Mouse (Mus musculus): ENCODE measurements at regions not wholly inside any gene's neighbourhood (a gene's known extent, or its start where the extent isn't known, plus 50 kb on each side); places are given as distances from the start of the nearest gene placed in this dataset.

GRCm38 (mm10) chr13:110775251-110775650 is 380.4 kb downstream of the Plk2 start:
- CTCF ChIA-PET, result no interaction called here

GRCm38 (mm10) chr13:110784162-110784785 is 389.4 kb downstream of the Plk2 start:
- CTCF ChIA-PET, result no interaction called here

DNA sequence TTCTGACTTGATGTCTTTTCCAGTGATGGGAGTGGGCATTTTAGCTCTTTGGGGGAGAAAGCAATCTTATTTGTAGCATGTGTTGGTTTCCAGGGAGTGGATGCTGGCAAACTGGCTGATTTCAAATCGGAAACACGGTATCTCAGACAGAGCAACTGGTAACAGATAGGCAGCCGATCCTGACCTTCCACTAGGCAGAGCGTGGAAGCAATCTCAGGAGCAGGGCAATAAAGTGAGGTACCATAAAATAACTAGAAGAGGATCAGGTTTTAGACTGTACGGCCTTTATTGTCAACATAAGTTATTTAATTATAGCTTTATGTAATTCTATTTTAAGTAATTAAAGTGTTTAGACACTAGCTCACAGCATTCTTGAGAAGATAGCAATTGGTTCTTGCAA is 390.0 kb downstream of the Plk2 start:
- CTCF ChIA-PET, result no interaction called here

DNA sequence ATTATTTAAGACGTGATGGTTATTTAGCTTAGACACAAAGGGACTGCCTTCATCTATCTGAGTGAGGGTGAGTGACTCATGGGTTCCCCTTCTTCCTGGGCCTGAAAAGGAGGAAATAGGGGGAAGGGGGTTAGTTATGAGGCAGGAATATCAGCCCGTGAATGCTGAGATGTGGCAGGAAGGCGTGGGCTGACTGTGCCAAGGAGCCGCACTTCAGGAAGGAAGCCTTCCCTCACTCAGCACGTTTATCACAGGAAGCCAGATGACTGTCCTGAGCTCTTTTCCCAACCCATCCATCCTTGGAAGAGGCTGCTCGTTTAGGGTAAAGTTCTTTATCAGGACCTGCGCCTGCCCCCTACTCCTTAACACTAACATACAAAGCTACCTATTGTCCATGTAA is 403.5 kb downstream of the Plk2 start:
- CTCF ChIA-PET, result no interaction called here

GRCm38 (mm10) chr13:110802841-110803240 is 408.0 kb downstream of the Plk2 start:
- CTCF ChIA-PET, result no interaction called here

- CTCF ChIA-PET, result no interaction called here
These were observed 417.6 kb downstream of the Plk2 start for GRCm38 (mm10) chr13:110812401-110812800.

DNA sequence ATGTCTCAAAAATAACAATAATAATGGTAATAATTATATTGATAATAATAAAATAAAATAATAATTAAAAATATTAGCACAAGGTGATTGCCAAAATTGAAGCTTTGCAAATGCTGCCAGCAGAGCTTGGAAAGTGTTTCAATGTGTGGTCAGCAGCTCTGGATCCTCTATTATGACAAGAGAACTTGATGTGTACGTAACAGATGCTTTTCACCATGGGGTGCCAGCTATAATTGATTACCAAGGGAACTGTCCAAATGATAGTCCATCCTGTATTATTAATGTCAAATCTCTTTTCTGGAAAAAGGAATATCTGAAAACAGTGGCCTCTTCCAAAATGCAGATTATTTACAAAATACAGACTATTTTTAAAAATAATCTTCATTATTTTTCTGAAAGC is 419.2 kb downstream of the Plk2 start:
- CTCF ChIA-PET, result no interaction called here

GRCm38 (mm10) chr13:110819301-110819862 is 424.5 kb downstream of the Plk2 start:
- CTCF ChIA-PET, result no interaction called here

- CTCF ChIA-PET, result no interaction called here
These were observed 429.9 kb upstream of the Actbl2 start for GRCm38 (mm10) chr13:110824878-110825277.

DNA sequence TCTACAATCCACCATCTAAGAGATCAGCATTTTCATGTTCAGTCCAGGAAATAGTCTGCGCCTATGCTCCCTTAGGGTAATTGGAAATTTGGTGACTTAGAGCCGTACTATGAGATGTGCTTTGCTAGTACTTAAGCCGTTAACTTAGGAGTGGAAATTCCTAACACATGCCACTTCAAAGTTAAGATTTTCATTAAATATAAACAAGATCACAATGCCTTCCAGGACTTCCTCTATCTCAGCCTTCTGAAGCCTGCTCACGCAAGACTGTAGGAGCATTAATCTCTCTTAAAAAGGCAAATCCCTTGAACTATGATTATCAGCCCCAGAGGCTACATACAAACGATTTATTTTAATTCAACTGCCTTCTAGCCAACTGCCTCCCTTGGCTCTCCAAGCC is 422.4 kb upstream of the Actbl2 start:
- CTCF ChIA-PET, result no interaction called here

- CTCF ChIA-PET, result no interaction called here
These were observed 417.9 kb upstream of the Actbl2 start for GRCm38 (mm10) chr13:110836936-110837335.

GRCm38 (mm10) chr13:110841949-110842348 is 412.9 kb upstream of the Actbl2 start:
- CTCF ChIA-PET, result no interaction called here

DNA sequence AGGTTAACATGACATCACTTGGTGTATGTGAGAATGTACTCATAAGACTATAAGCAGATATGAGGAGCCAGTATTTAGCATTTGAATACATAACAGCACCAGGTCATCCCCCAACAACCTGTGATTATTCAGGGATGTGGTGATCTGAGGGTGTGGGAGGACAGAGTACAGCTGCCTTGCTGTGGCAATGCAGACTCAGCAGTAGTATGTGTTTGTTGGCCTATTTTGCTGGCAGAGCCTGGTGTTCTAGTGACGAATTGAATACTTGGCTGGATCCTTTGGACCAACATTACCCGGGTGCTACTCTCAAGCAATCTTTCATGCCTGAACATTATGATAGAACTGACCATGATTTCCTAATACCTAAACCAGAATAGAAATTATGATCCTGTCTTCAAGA is 409.1 kb upstream of the Actbl2 start:
- CTCF ChIA-PET, result no interaction called here

GRCm38 (mm10) chr13:110852996-110853727 is 401.7 kb upstream of the Actbl2 start:
- CTCF ChIA-PET, result no interaction called here

DNA sequence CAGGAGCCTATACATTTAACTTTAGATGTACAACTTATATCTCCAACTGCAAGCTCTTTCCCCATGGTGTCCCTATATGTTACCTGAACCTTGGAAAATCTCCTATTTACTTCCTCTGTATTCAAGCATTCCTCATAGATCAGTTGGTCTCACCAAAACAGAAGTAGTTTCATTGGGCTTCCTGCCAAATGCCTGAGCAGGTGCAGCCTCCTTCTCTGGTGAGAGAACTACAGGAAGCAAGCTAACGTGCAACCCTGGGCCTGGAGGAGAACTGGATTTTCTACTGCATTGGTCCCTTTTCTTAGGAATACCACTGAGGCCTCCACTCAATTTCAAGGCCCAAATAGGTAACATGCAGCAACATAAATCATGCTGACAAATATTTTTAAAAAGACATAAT is 400.6 kb upstream of the Actbl2 start:
- CTCF ChIA-PET, result interaction anchor here (0.7 kb wide), 1 partner anchor 702 kb away, joined by 3 read pairs; no protein-coding TSS in a partner anchor

DNA sequence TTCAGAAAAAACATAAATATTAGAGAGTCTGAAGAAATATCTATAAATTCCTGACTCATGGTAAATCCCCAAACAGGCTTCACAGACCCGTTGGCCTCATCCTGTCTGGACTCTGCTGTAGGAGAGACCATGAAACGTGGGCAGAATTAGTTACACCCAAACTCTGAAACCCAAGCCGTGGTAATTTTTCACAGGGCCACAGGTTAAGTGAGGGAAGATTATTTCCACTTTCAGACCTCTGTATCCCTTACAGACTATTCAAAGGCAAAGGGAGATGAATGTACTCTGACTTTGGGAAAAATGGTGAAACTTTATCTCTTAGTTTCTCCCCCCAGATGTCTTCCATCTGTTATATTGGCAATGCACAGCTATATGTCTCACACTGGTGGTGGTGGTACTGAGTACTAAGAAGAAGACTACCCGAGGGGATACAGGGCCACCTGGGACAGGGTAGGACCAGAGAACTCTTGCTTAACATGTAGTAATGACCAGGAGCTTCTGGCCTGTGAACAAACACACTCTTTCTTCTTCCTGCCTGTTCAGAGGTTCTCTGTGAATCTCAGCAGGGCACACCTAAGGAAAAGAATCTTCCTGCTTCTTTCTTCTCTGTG is 388.8 kb upstream of the Actbl2 start:
- CTCF ChIA-PET, result no interaction called here

DNA sequence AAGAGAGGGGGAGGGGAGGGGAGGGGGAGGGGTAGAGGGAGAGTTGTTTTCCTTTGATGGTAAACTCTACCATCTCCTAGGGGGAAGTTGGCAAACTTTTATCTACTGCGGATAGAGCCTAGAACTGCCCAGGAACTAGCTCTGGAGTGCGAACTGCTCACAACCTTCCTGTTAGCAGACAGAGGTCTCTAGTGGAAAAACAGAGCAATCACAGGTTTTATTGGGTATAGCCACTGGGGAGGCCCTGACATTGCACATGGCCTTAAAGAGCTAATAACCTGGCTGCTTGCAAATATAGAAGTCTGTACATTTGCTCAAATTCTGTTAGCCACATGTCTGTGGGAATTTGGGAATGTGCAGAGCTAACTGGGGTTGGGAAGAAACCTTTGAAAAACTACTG is 388.1 kb upstream of the Actbl2 start:
- CTCF ChIA-PET, result no interaction called here

GRCm38 (mm10) chr13:110871125-110871775 is 383.6 kb upstream of the Actbl2 start:
- CTCF ChIA-PET, result interaction anchor here (0.9 kb wide), 1 partner anchor 9 kb away, joined by 4 read pairs; no protein-coding TSS in a partner anchor

DNA sequence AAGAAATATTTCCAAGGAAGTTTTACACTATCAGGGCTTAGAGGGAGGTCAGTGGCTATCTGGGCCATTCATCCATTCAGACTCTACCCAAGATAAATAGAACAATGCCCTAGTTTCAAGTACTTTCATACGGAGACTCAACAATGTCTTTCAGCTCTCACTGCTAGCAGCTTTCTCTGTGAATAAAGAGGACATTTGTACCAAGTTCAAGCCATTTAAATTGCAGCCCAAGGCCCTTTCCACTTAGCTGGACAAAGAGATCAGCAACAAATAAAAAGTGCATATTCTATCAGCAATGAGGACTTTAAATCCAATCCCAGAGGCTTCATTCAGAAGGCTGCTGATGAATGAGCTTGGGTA is 383.1 kb upstream of the Actbl2 start:
- CTCF ChIA-PET, result interaction anchor here (0.9 kb wide), 1 partner anchor 10 kb away, joined by 4 read pairs; no protein-coding TSS in a partner anchor

- CTCF ChIA-PET, result no interaction called here
These were observed 373.2 kb upstream of the Actbl2 start for GRCm38 (mm10) chr13:110881573-110881972.

GRCm38 (mm10) chr13:110882173-110882572 is 372.6 kb upstream of the Actbl2 start:
- CTCF ChIA-PET, result no interaction called here

GRCm38 (mm10) chr13:110882661-110883172 is 372.1 kb upstream of the Actbl2 start:
- CTCF ChIA-PET, result no interaction called here
